Mouse (Mus musculus) liver, postnatal 0 days (tissue): ENCODE measurements around the gene E330021D16Rik.

Experiments used
- CTCF ChIP-seq: sonication (generic); IDR thresholded peaks from 2 replicates; pipeline ENCODE4 v1.5.1; 2016; ENCODE audit warnings: antibody characterized with exemption, low read depth
- EP300 ChIP-seq: IDR thresholded peaks from 2 replicates; pipeline ENCODE4 v1.6.1; 2016; ENCODE audit warnings: antibody characterized with exemption, low read depth, mild to moderate bottlenecking

DNA sequence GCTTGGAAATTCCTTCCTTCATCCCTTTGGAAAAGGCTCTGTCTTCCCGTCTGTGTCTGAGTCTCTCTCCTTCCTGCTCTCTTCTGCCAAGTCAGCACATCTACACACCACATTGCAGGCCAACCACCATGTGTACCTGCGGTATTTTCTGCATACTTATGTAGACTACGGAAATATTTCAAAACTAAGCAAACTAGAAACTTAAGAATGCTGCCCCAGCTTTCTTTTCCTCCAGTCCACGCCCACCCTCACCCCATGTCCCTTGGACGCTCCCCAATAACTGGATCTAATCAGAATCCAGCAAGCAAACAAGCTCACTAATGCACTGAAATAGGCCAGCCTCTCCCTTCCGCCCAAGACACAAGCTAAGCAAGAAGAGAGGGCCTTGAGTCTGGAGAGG lies 11.9 kb upstream of the E330021D16Rik start:
- no peak for TF ChIP-seq CTCF
- no peak for TF ChIP-seq EP300
